Mouse (Mus musculus) ES-E14 (cell line): Measurements from ENCODE around the gene Abcc9.

Experiments used
- CHD2 ChIP-seq: IDR thresholded peaks from 2 replicates; pipeline ENCODE4 v1.6.1; 2014; ENCODE audit warnings: mild to moderate bottlenecking, low read depth, low read length, inconsistent platforms
- MAFK ChIP-seq: IDR thresholded peaks from 2 replicates; pipeline ENCODE4 v1.6.1; 2014; ENCODE audit warnings: mild to moderate bottlenecking, low read depth, low read length, inconsistent platforms; ENCODE audit not compliant: insufficient read depth
- ZC3H11A ChIP-seq: IDR thresholded peaks from 2 replicates; pipeline ENCODE4 v1.6.1; 2012; ENCODE audit warnings: low read depth, mild to moderate bottlenecking, inconsistent platforms, low read length, borderline replicate concordance

DNA sequence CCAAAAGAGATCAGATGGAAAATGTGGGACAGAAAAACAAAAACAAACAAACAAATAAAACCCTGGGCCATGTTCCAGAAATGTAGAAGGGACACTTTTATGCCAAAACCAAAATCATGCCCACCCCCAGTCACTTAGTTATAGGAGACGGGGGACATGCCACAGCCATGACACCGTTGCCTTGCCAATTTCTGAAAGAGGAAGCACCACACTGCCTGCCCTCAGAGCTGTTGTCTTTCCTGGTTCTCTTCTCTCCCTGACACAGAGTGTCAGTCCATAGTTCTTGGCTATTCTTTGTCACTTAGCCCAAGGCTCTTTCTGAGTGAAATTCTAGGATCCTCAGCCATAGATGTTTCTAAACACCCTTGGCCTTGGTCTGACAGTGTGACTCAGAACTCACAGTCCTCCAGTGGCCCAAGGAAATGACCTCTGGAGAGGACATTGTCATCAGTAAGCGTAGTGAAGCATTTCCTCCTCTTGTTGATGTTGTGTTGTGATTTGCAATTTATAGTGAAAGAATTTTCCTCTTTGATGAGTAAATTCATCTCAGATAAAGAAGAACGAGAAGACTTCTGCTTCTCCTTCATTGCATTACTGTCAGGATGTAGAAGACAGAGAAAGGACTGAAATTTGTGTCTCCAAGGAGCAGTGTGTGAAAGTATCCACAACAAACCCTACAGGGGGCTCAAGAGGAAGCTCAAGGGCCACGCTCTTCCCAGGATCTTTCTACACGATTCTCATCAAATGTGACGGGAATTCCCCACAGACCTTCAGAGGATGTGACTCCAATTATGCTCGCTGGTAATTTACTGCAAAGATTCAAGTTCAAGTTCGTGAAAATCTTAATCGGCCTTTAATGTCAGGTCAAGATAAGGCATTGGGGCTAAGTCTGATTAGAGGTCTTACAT is 143.1 kb downstream of the Abcc9 start:
- TF ChIP-seq ZC3H11A, result no peak
- no peak for TF ChIP-seq CHD2
- TF ChIP-seq MAFK, result no peak
